Mouse (Mus musculus) embryonic stem cell, embryonic (primary cell): ENCODE measurements around the gene Ush1c.

Experiments used
- CTCF ChIA-PET, 4 experiments: fragments of 300-600 bp in 2 of 4; fragments of 350-600 bp in 2 of 4; sonication (Branson Sonifier 250); formaldehyde crosslinking; loops; one replicate each; lab custom pipeline; 2022; ENCODE audit warnings: inconsistent platforms in 2 of 4; lab: Charles Lee
- POLR2A ChIA-PET, 4 experiments: fragments of 300-600 bp in 2 of 4; fragments of 350-600 bp in 2 of 4; sonication (Branson Sonifier 250); formaldehyde crosslinking; loops; one replicate each; lab custom pipeline; 2022; ENCODE audit warnings: antibody characterized with exemption in 4 of 4, inconsistent platforms in 1 of 4; lab: Charles Lee

The Ush1c gene

DNA sequence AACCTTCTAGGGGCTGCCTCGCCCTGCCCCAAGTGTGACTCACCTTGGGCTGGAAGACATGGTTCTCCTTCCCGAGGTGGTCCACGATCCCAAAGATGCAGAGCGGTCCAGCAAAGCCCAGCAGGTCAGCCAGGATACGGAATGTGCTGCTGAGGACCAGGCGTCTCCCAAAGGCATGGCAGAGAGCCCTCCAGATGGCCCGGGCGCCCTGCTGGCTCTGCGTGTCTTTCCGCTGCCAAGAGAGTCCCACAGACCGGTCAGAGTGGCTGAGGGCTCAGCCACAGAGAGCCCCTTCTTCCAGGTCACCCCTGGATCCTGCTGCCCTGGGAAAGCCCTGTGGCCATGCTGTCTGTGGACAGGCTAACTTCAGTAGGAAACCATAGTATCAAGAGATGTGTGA, 72.4 kb downstream of the Ush1c start:
- ChIA-PET POLR2A (no interaction called here), CTCF (no interaction called here)

DNA sequence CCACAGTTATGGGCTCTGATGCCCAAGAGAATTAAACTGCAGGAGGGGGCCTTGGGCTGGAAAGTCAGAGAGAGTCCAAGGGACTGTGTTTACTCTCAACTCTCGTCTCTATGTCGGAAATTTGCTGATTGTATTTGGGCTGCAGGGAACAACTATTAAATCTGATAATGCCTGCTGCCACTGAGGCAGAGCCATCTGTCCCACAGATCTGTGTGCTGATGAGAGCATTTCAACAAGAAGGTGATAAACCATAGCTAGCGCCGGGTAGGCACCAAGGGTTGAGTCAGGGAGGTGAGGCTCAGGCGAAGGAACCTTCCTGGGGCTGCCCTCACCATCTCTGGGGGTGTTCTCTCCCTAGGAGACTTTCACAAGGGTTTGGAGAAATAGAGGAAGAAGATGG, 75.6 kb downstream of the Ush1c start:
- ChIA-PET POLR2A (no interaction called here), CTCF (no interaction called here)

DNA sequence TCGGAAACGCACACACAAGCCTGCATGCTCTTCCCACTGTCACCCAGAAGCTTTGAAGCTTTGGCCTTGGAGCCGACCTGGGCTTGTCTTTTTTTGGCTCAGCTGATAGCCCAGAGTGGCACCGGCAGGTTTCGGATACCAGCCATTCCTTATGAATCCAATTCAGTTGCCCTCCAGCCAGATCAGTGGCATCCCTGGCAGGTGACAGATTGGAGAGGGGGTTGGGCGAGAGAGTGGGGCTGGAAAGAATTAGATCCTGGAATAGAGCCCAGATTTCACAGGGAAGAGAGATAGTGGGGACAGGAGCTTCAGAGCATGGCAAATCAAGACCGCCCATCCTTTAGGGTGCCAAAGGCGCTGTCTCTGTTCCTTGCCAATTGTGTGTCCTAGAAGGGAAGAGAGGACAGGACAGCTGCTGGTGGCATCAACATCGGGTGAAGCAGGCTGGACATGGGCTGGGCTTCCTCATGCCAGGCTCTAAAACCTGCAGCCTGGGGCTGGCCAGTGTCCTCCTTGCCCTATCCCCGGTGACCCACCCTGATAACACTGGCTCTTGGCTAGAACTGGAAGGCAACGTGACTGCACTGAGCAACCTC, 76.1 kb downstream of the Ush1c start:
- CTCF ChIA-PET, result interaction anchor here in 1 of 4 experiments (0.6 kb wide), 1 partner anchor 139 kb away, joined by 3 read pairs; no protein-coding TSS in a partner anchor
- POLR2A ChIA-PET, result interaction anchor here in 1 of 4 experiments (0.6 kb wide), 2 partner anchors 189 to 287 kb away, joined by 4 to 8 read pairs; no protein-coding TSS in a partner anchor

DNA sequence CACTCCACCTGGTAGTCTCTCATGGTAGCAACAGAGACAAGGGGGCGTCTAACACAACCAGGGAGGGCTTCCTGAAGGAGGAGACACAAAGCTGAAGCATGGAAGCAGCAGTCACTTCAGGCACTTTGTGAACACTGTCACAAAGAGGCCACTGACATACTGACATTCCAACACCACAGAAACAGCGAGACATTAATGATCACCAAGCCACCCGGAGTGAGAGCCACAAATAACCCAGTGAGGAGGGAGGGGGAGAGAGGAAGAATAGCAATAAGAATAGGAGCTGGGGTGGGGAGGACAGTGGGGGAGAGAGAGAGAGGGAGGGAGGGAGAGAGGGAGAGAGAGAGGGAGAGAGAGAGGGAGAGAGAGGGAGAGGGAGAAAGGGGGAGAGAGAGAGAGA, 76.7 kb downstream of the Ush1c start:
- ChIA-PET POLR2A (interaction anchor here in 1 of 4 experiments (0.6 kb wide), 1 partner anchor 189 kb away, joined by 8 read pairs; no protein-coding TSS in a partner anchor), CTCF (interaction anchor here in 2 of 4 experiments (0.6 kb wide), 2 partner anchors 73 to 138 kb away, joined by 3 to 4 read pairs; no protein-coding TSS in a partner anchor)

DNA sequence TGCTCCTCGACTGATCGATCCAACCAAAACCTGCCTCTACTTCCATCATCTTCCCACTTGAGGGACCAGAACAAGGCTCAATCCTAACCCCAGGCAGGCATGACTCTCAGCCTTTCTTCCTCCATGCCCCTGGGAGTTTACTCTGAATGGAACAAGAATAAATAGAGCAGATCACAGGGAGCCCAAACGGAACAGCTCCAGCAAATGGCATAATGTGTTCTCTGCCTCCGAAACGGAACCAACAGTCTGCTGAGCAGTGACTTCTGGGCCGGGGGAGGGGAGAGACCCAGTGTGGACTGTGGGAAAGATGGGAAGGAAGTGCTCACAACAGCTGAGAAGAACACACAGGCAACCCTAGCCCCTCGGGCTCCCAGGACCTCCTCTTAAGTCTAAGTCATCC, 80.6 kb downstream of the Ush1c start:
- POLR2A ChIA-PET, result no interaction called here
- CTCF ChIA-PET, result interaction anchor here in 1 of 4 experiments (1.5 kb wide), 1 partner anchor 235 kb away, joined by 3 read pairs; no protein-coding TSS in a partner anchor

DNA sequence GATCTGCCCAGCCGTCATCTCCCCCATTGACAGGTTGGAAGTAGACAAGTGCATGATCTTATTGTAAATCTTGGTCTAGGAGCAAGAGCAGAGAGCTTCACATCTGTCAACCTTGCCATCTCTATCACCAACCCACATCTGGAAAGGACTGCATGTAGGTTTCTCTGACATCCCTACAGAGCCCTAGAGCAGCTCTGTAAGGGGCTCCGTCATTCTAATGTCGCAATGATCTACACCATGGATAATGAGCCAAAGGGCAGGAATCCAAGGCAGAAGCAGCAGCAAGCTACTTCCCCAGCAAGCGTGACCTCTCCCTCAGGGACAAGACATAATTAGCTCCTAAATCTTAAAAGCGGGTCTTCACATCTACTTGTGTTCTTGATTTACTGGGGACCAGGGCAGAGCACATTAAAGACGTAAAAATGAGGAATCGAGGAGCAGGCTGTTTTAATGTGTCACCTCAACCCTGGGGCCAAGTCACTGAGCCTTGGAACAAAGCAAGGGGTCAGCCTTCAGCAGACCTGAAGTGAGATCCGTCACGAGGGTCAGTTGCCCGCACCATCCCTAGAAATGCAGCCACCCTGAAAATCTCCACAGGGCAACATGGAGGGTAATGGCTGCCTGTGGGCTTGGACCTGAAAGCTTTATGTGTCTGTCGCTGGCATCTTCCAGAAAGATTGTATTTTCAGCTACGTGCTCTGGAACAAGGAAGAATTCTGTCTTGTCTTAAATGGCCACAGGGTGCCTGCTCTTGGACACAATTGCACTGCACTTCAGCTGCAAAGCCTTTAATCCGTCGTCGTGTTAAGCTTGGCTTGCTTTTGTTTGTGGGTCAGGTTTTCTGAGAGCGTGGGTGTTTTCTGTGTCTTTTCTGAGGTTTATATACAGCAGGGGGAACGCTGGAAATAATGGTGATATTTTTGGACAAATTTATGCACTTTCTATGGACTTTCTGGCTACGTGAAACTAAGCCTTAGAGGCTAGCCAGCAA, 83.5 kb downstream of the Ush1c start:
- ChIA-PET POLR2A (no interaction called here), CTCF (interaction anchor here in 1 of 4 experiments (0.6 kb wide), 1 partner anchor 34 kb away, joined by 6 read pairs; no protein-coding TSS in a partner anchor)

DNA sequence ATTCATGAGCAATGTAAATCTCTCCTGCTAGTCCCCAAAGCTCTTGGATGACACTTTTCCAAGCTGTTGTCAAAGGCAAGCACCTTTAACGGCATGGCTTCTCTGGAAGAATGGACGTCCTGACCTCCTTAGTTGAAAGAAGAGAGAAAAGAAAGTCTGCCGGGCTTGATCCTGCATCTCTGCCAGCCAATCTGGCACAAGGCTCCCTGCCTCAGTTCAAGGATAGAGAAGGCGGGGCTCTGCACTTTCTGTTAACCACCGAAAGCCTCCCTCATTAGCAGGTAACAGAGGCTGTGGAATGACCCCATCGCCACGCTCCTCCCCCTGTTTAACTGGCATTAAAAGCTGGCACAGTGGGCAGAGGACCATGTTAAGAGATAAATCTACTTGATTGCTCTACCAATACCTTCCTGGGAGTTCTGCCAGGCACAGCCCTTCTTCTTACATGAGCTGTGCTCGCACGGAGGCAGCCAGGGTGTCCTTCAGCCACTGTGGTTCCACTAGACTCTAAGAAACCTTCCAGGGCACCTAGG, 85.4 kb downstream of the Ush1c start:
- ChIA-PET POLR2A (interaction anchor here in 2 of 4 experiments (0.5 to 2.1 kb wide), 2 partner anchors 26 to 455 kb away, joined by 4 read pairs; no protein-coding TSS in a partner anchor), CTCF (interaction anchor here in 1 of 4 experiments (0.6 kb wide), 2 partner anchors 27 to 1706 kb away, joined by 3 to 4 read pairs; partner anchors contain the start of gene Abcc8)

DNA sequence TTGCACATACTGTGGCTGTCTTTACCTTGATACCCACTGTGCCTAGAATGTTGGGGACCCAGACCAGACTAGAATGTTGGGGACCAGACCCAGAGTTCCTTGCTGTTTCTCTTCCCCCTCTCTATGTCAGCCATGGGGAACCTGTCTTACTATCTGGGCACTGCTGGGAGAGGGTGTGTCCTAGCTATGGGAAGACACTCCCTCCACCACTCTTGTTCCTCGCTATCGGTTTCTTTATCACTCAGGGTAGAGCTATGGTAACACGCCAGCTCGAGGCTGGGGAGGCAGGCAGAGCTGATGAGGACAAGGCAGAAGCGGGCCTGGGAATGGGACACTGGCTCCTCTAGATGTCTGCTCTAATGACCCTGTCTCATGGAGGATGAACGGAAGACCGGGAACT, 90.9 kb downstream of the Ush1c start:
- POLR2A ChIA-PET, result interaction anchor here in 1 of 4 experiments (1.1 kb wide), 1 partner anchor 12 kb away, joined by 3 read pairs; no protein-coding TSS in a partner anchor
- CTCF ChIA-PET, result interaction anchor here in 1 of 4 experiments (0.6 kb wide), 1 partner anchor 716 kb away, joined by 3 read pairs; no protein-coding TSS in a partner anchor

DNA sequence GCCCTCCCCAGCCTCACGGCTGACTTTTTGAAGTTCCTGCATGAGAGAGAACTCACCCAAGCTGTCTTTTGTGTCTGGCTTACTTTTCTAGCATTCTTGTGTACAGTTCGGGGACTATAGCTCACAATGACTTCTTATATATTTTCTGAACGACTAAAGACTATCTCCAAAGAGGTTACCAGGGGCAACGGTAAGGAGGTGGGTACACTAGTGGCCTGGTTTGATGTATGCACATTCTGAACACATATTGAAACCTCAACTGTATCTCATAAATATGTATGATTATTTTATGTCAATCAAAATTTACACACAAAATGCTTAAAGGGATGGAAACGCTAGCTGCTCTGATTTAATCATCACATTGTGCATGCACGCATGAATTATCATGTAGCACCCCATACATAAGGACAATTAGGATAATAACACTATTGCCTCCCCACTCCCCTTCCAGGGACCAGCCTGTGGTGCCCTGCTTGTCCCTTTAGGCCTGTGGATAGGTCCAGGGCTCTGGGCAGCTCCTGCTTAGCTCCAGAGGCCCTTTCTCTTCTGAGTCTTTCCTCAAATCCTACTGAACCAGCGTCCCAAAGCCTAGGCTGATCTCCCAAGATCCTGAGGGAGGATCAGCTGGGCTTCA, 91.5 kb downstream of the Ush1c start:
- POLR2A ChIA-PET, result interaction anchor here in 1 of 4 experiments (1.1 kb wide), 1 partner anchor 11 kb away, joined by 3 read pairs; no protein-coding TSS in a partner anchor
- CTCF ChIA-PET, result interaction anchor here in 1 of 4 experiments (0.6 kb wide), 1 partner anchor 250 kb away, joined by 6 read pairs; the partner anchor contains the start of genes Syngr4 and Tmem143
